Mouse (Mus musculus) left cerebral cortex, postnatal 36 days (tissue): ENCODE data around the gene Ankrd60. TPM values are rescaled to one million over a fixed set of nuclear protein-coding genes. Genes with fewer than 3 reads are reported as not detected.

ENCODE experiments used
- DNase-seq, 2 experiments: peaks; one replicate each; pipeline ENCODE4 v3.0.0; 2021 to 2022; ENCODE audit warnings: low spot score in 2 of 2, mixed read lengths in 1 of 2
- intact Hi-C: fragments of 180-260 bp; cut with DNase I; formaldehyde crosslinking; loops from one replicate; pipeline ENCODE4 v1.15.1; 2025
- total RNA-seq, 2 experiments: library from RNA; stranded (reverse); gene quantifications; 2 replicates each; pipeline ENCODE4 v1.2.3; 2021

Ankrd60 gene
- total RNA-seq, 2 experiments from 2014 or later: not detected

- intact Hi-C loops: loop anchor here (5.0 to 10.0 kb wide), 4 partner anchors 488 to 1316 kb away; partner anchors contain the start of genes Gnas and Stx16
- peak; percentile 23 to 39 for DNase-seq
Measured at GRCm38 (mm10) chr2:173586118-173586968, 8.2 kb upstream of the Ankrd60 start.

GRCm38 (mm10) chr2:173585387-173586117 lies 7.4 kb upstream of the Ankrd60 start:
- intact Hi-C loops: loop anchor here (5.0 to 10.0 kb wide), 4 partner anchors 489 to 1317 kb away; partner anchors contain the start of genes Gnas and Stx16
- peak in 1 of 2 experiments; percentile 21 for DNase-seq

- DNase-seq: no peak
- intact Hi-C loops: loop anchor here (10.0 kb wide), 1 partner anchor 490 kb away; the partner anchor contains the start of gene Stx16
Measured at GRCm38 (mm10) chr2:173584361-173584760, 6.2 kb upstream of the Ankrd60 start.

DNA sequence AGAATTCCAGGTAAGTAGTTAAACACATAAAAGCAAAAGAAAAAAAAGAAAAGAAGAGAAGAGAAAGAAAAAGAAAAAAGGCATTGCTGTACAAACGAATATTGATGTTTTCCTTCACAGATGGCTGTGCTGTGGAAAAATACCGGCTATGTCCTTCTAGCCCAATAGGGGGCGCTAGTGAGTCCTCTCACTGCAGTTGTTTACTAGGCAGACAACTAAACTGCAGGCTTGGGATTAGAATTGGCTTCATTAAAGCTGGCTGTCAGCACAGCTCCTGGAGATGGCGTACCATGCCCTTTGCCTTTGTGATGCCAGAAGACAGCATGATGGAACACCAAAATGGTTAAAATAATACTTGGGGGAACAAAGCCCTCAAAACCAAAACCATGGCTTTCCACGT lies 5.3 kb upstream of the Ankrd60 start:
- no peak for DNase-seq

DNA sequence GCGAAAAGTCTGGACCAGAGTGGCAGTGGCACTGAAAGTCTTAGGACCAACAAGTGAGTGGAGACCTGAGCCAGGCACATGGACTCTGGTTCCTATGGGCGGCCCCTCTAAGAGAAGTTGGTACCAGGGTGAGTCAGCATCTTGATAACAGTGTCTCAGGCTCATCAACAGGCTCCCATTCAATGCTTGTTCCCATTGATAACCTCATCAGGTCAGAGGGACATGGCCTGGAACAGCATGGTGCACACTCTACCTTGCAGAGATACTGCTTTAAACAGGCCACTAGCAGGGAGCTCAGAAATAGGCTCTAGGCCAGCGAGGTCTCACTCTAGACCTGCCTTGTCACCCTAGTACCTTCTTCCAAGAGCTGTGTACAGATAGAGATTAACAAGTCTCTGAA lies 4.7 kb upstream of the Ankrd60 start:
- intact Hi-C loops: loop anchor here (10.0 kb wide), 1 partner anchor 492 kb away; the partner anchor contains the start of gene Stx16

More for the DNA sequence above, 5.3 kb upstream of the Ankrd60 start:
- intact Hi-C loops: loop anchor here (10.0 kb wide), 1 partner anchor 491 kb away; the partner anchor contains the start of gene Stx16

GRCm38 (mm10) chr2:173581096-173581495 lies 2.9 kb upstream of the Ankrd60 start:
- intact Hi-C loops: loop anchor here (10.0 kb wide), 1 partner anchor 494 kb away; the partner anchor contains the start of gene Stx16
- no peak for DNase-seq

More for the DNA sequence above, 4.7 kb upstream of the Ankrd60 start:
- DNase-seq: no peak

- intact Hi-C loops: no loop called here
- DNase-seq: no peak
Measured at GRCm38 (mm10) chr2:173578595-173578994, 430 bp upstream of the Ankrd60 start.

GRCm38 (mm10) chr2:173564179-173564578 lies 14.0 kb downstream of the Ankrd60 start:
- no peak for DNase-seq
- intact Hi-C loops: loop anchor here (5.0 kb wide), 1 partner anchor 1338 kb away; no protein-coding TSS in a partner anchor

DNA sequence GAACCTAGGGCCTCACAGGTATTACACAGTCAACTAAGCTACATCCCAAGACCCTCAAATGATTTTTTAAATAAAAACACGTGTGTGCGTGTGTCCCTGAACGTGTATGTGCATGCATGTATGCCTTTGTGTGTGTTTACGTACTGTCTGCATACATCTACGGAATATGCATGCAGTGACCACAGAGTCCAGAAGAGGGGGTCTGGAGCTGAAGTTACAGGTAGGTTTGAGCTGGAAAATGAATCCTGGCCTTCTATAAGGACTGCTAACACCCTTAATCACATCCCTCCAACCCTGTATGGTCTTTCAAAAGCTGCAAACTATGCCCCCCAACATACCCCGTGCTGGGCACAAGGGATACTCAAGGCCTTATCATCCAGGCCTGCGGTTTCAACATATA lies 14.8 kb downstream of the Ankrd60 start:
- DNase-seq: no peak
- intact Hi-C loops: loop anchor here (2.0 to 5.0 kb wide), 2 partner anchors 457 to 1339 kb away; no protein-coding TSS in a partner anchor

DNA sequence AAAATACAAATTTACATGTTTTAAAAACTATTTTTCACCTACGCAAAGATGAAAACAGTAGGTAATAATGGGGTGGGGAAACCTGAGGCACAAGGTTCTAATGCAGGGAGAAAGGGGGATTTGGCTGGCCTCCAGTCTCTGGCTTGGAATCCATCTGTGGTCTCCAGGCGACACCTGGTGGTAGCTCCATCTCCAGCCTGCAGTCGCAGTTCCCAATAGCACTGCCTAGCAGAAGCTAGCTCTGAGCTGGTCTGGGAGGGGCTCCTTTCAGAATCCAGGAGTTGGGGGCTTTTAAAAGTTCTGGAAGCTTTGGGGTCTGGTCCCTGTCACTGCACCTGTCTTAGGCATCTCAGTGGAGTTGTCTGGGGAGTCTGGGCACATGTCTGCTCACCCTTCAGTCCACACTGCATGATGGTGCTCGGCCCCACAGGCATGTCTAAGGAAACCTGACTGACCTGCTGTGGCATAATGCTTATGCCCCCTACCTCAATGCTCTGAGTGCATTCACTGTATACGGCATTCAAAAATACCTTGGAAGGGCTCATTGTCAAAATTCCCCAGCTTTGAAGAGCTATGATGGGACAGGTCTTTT lies 16.2 kb downstream of the Ankrd60 start:
- peak; percentile 48 to 70 for DNase-seq
- intact Hi-C loops: loop anchor here (1.0 to 5.0 kb wide), 3 partner anchors 376 to 1340 kb away; no protein-coding TSS in a partner anchor

GRCm38 (mm10) chr2:173558754-173559396 lies 19.3 kb downstream of the Ankrd60 start:
- intact Hi-C loops: no loop called here
- no peak for DNase-seq

- DNase-seq: no peak
- intact Hi-C loops: no loop called here
Measured at GRCm38 (mm10) chr2:173553863-173554262, 24.3 kb downstream of the Ankrd60 start.

DNA sequence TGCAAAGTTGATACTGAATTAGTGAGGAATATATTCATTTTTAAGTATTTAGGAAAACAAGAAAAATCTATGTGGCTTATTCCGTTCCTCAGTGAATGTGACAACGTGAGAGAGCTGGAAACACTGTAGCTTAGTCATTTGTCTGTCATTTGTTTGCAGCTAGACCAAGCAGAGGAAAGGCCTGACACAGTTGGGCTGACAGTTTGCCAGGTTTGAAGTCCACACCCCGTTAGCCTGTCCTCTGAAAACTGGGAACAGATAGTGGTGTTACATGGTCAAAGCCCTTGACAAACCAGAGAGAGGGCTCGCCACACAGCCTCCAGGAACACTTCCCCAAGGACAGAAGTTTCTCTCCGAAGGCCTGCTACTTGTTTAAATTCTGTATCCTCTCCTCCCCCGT lies 27.5 kb downstream of the Ankrd60 start:
- DNase-seq: no peak
- intact Hi-C loops: no loop called here

- no peak for DNase-seq
- intact Hi-C loops: loop anchor here (10.0 kb wide), 1 partner anchor 214 kb away; no protein-coding TSS in a partner anchor
Measured at GRCm38 (mm10) chr2:173549236-173549635, 28.9 kb downstream of the Ankrd60 start.

GRCm38 (mm10) chr2:173545992-173546703 lies 32.0 kb downstream of the Ankrd60 start:
- intact Hi-C loops: loop anchor here (2.0 to 10.0 kb wide), 2 partner anchors 211 to 317 kb away; no protein-coding TSS in a partner anchor
- DNase-seq: peak; percentile 77 to 78

- intact Hi-C loops: loop anchor here (10.0 kb wide), 1 partner anchor 208 kb away; no protein-coding TSS in a partner anchor
- no peak for DNase-seq
Measured at GRCm38 (mm10) chr2:173542716-173543115, 35.4 kb downstream of the Ankrd60 start.

- DNase-seq: no peak
- intact Hi-C loops: loop anchor here (10.0 kb wide), 1 partner anchor 207 kb away; no protein-coding TSS in a partner anchor
Measured at GRCm38 (mm10) chr2:173541748-173542147, 36.4 kb downstream of the Ankrd60 start.

DNA sequence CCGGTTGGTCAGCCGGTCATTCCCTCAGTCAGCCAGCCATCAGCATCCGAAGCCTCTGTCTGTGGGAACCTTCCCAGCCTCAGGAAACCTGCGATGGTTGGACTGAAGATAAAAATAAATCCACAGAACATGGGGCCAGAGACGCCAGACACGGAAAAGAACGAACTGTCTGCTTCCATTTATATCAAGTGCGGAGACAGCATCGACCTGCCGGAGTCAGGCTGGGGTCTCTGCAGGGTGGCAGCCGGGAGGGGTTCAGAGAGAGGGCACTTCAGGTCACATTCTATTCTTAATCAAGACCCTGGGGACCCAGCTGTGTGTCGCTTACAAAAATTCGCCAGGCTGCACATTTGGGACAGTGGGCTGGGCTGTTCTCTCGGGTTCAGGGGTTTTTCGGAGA lies 38.4 kb downstream of the Ankrd60 start:
- no peak for DNase-seq
- intact Hi-C loops: loop anchor here (10.0 kb wide), 1 partner anchor 205 kb away; no protein-coding TSS in a partner anchor
